Mouse (Mus musculus) liver, adult (tissue): Measurements from ENCODE around the gene Hist1h3c.
"Not testable (repeated sequence)": the region's sequence is repeated elsewhere in the genome, so short reads cannot be mapped to it uniquely, and the experiment has no call there.

ENCODE experiments used
- GATA4 ChIP-seq: IDR thresholded peaks from 2 replicates; pipeline ENCODE4 v1.6.1; 2014; ENCODE audit warnings: mild to moderate bottlenecking, low read length; ENCODE audit not compliant: insufficient replicate concordance

The Hist1h3c gene

GRCm38 (mm10) chr13:23746201-23747080 lies 1.0 kb upstream of the Hist1h3c start, which contains the start of gene Hist1h2bb:
TSS of gene Hist1h2bb (plus strand) at chr13:23746734.
- not testable (repeated sequence) for TF ChIP-seq GATA4

- no peak for TF ChIP-seq GATA4
Measured at GRCm38 (mm10) chr13:23744421-23745380, 701 bp downstream of the Hist1h3c start.

- TF ChIP-seq GATA4: no peak
Measured at GRCm38 (mm10) chr13:23743963-23744362, 1.4 kb downstream of the Hist1h3c start.

GRCm38 (mm10) chr13:23743215-23743614 lies 2.2 kb downstream of the Hist1h3c start:
- TF ChIP-seq GATA4: no peak

DNA sequence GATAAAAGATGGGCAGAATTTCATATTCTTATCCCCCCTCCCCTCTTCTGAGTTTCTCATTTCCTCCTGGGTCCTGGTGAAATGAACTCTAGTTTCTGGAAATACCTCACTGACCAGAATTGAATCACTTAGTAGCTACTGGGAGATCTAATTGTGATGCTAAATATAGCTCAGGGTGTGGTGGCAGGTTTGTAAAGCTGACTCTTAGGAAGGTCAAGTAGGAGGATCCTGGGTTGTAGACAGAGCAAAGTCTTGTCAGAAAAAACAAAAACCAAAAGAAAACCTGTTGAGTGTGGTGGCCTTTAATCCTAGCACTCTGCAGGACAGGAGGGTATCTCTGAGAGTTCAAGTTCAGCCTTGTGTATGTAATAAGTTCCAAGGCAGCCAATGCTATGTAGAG lies 3.4 kb downstream of the Hist1h3c start:
- TF ChIP-seq GATA4: no peak

DNA sequence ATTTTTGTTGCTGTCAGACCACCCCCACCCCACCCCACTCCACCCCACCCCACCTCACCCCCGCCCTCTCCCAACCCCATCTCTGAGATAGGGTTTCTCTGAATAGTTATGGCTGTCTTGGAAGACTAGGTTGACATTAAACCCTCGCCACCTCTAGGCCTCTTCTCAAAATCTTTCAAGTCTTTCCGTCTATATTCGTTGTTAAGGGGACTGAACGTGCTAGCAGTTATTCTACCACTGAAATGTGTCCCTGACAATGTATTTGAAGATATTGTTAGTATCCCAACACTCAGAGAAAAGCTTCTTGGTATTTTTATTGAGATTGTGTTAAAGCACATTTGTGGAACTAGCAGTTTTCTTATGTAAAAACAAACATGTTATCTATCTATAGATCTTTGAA lies 4.5 kb downstream of the Hist1h3c start:
- no peak for TF ChIP-seq GATA4

DNA sequence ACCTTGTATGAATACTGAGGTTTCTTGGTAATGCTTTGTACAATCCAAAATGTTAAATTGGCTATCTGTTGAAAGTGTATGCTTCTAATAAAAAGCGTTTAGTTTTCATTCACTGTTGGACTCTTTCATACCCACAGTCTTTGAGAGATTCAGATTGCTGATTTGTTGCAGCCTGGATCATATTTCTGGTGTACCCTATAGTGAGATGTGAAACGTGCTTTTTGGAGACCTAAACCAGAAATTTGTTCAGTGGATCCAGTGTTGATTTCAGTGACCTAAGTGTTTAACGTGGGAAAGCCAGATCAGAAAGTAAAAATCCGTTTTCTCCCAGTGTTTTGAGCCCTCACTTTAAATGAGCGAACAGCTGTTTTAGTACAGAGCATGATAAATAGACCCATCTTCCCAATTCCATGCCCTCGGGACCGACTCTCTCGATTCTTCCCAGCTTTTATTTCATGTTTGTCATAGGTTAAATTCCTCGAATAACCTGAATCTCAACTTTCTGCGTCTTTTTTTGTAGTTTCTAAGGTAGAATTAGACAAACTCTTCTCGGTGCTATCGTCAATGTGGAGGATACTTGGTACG lies 5.1 kb downstream of the Hist1h3c start:
- TF ChIP-seq GATA4: no peak

- no peak for TF ChIP-seq GATA4
Measured at GRCm38 (mm10) chr13:23739922-23740252, 5.5 kb downstream of the Hist1h3c start.

DNA sequence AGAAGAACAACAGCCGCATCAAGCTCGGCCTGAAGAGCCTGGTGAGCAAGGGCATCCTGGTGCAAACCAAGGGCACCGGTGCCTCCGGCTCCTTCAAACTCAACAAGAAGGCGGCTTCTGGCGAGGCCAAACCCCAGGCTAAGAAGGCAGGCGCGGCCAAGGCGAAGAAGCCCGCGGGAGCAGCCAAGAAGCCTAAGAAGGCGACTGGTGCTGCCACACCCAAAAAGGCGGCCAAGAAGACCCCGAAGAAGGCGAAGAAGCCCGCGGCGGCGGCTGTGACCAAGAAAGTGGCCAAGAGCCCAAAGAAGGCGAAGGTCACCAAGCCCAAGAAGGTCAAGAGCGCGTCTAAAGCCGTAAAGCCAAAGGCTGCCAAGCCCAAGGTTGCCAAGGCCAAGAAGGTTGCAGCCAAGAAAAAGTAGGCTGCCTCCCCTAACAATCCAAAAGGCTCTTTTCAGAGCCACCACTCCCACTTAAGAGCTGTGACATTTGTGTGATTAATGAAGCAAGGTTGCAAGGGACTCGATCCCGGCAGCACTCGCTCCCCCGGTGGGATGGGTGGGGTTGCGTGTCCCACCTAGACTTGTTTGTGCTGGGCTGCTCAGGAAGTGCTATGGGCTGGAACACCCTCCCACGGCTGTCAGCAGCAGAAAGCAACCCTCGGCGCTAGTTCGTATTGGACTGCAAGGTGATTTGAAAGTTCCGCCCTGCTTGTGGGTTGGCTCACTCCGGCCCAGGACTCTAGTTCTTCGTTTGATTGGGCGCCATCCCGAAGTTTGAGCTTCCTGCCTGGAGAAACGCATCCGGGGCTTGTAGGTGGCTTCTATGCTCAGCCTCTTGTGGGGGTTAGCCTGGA lies 6.1 kb downstream of the Hist1h3c start:
- no peak for TF ChIP-seq GATA4

- no peak for TF ChIP-seq GATA4
Measured at GRCm38 (mm10) chr13:23738677-23739068, 6.7 kb downstream of the Hist1h3c start, which contains the start of gene Hist1h1c. TSS of gene Hist1h1c (plus strand) at chr13:23738808.

DNA sequence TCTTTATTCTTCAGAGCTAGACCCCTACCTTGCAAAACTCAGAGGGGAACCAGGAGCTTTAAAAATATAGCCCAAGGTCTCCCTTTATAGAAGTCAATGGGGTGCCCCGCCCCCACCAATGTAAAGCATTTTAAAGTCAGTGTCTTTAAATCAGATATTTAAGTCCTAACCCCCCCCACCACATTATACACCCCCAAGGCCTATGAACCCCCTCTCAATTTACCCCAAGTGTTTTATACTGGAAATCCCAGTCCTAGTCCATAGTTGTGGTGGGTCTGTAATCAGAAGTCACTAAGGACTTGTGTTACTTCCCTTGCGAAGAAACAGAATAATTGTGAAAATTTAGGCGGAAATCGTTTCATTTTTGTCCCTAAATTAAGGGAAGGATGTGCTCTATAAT lies 7.4 kb downstream of the Hist1h3c start:
- no peak for TF ChIP-seq GATA4

DNA sequence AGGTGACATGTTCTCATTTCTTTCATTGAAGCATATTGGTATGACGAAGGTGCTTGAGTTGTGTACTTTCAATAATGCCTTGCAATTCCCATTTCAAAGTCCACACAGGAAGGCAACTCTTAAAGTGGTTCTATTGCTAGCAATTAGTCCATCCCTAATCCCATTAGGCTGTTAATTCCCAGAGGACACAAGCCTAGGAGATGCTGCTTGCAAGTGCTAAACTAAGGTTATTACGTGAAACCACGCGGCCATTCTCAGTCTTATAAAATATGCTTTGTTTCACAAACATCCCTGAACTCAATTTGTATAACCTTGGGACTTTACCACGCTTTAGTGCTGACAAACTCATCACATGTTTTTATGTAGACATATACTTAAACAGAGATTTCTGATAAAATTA lies 8.3 kb downstream of the Hist1h3c start:
- TF ChIP-seq GATA4: no peak

- no peak for TF ChIP-seq GATA4
Measured at GRCm38 (mm10) chr13:23732156-23732804, 13.1 kb downstream of the Hist1h3c start.

- no peak for TF ChIP-seq GATA4
Measured at GRCm38 (mm10) chr13:23730479-23730878, 14.9 kb downstream of the Hist1h3c start.
